8 mouse cellular contexts compared by ENCODE assay signal in the genomic region with DNA sequence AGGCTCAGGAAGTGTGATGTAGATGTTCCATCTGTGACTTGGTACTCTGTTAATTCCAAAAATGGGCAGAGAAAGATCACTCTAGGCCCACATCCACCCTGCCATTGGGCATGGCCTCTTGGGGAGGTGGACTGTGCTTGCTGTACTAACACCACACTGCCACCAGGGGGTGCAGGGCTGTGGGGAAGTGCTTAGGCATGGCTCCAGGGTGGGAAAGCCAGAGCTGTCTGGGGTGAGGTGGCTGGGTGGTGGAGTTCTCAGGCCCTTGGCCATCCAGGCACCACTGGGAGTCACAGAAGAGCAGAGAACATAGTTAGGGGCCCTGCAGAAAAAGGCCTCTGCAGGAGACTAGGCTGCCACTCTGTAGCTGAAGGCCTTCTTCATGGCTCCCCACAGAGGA.
DNase-seq lines count a peak whose midpoint lies in the region; ATAC-seq and TF ChIP-seq lines count a peak whose summit lies in the region.

No protein-coding gene starts in this region.

- no peak overlapping the region for H3K4me2 ChIP-seq in forebrain, postnatal 0 days (ENCODE audit: low read depth)
- no peak overlapping the region for H3K4me2 ChIP-seq in forebrain, embryonic 14.5 days (ENCODE audit: low read length)
- H3K4me2 ChIP-seq in embryonic facial prominence, embryonic 15.5 days (replicated peaks): no peak overlapping the region

- no peak for ATAC-seq in forebrain, postnatal 0 days
- ATAC-seq in forebrain, embryonic 14.5 days: no peak
- peak; percentile 34; the same call in 1 of the 2 replicates for ATAC-seq in embryonic facial prominence, embryonic 15.5 days (ENCODE audit: insufficient number of reproducible peaks, low FRiP score, low TSS enrichment, low read depth)
- ATAC-seq in megakaryocyte, adult 5-6 weeks (ENCODE audit: poor library complexity, severe bottlenecking): peak; percentile 89

- H3K9ac ChIP-seq in forebrain, postnatal 0 days: no peak overlapping the region
- no peak overlapping the region for H3K9ac ChIP-seq in forebrain, embryonic 14.5 days (ENCODE audit: low read length)
- H3K9ac ChIP-seq in embryonic facial prominence, embryonic 15.5 days: no peak overlapping the region

- no peak for DNase-seq in forebrain, postnatal 0 days
- no peak for DNase-seq in forebrain, embryonic 14.5 days (ENCODE audit: low spot score)
- DNase-seq in spleen, adult 18-20 months: peak; percentile 34 to 68
- no peak for DNase-seq in spleen, adult 12 weeks (ENCODE audit: low spot score)
- DNase-seq in urinary bladder, postnatal 36 days (ENCODE audit: low spot score in 2 of 2): peak; percentile 4 to 5
- DNase-seq in adipocyte (ENCODE audit: low spot score): no peak

- H3K9me3 ChIP-seq in forebrain, postnatal 0 days (ENCODE audit: low read length): no peaks in the 10 kb centered on the region
- no peaks in the 10 kb centered on the region for H3K9me3 ChIP-seq in forebrain, embryonic 14.5 days (replicated peaks; ENCODE audit: control insufficient read depth, low read length)
- H3K9me3 ChIP-seq in embryonic facial prominence, embryonic 15.5 days (replicated peaks): no peaks in the 10 kb centered on the region

- H3K4me3 ChIP-seq in forebrain, postnatal 0 days (ENCODE audit: low read depth, low read length): no peak overlapping the region
- H3K4me3 ChIP-seq in forebrain, embryonic 14.5 days (ENCODE audit: low read depth, low read length): no peak overlapping the region
- no peak overlapping the region for H3K4me3 ChIP-seq in embryonic facial prominence, embryonic 15.5 days (replicated peaks)

- H3K27ac ChIP-seq in forebrain, postnatal 0 days (ENCODE audit: low read depth, low read length): no peak overlapping the region
- no peak overlapping the region for H3K27ac ChIP-seq in forebrain, embryonic 14.5 days (ENCODE audit: low read depth, low read length)
- H3K27ac ChIP-seq in embryonic facial prominence, embryonic 15.5 days (replicated peaks): no peak overlapping the region

- TF ChIP-seq CTCF in forebrain, postnatal 0 days (IDR thresholded peaks at IDR 0.05; ENCODE audit: low read depth): peak; percentile 43; the same call in 1 of the 2 replicates

- H3K27me3 ChIP-seq in forebrain, postnatal 0 days (ENCODE audit: insufficient read depth, low read length): no peaks in the 10 kb centered on the region
- no peaks in the 10 kb centered on the region for H3K27me3 ChIP-seq in forebrain, embryonic 14.5 days (replicated peaks; ENCODE audit: control insufficient read depth, insufficient read depth, low read length)
- no peaks in the 10 kb centered on the region for H3K27me3 ChIP-seq in embryonic facial prominence, embryonic 15.5 days

- H3K4me1 ChIP-seq in forebrain, postnatal 0 days (ENCODE audit: insufficient read depth): no peaks in the 10 kb centered on the region
- no peaks in the 10 kb centered on the region for H3K4me1 ChIP-seq in forebrain, embryonic 14.5 days (ENCODE audit: control insufficient read depth, insufficient read depth, low read length)
- H3K4me1 ChIP-seq in embryonic facial prominence, embryonic 15.5 days: no peaks in the 10 kb centered on the region

- H3K36me3 ChIP-seq in forebrain, postnatal 0 days (ENCODE audit: insufficient read depth): peaks cover 5% of the 10 kb centered on the region; the same call in 1 of the 2 replicates
- 0 out of 2 replicates have a peak, but pooled peaks cover 3% of the 10 kb centered on the region for H3K36me3 ChIP-seq in forebrain, embryonic 14.5 days (ENCODE audit: control insufficient read depth, insufficient read depth, low read length)
- no peaks in the 10 kb centered on the region for H3K36me3 ChIP-seq in embryonic facial prominence, embryonic 15.5 days

Comparison
In these comparisons a context has a peak if more than half of its experiments do, and no peak if none do; other contexts are left out.
1. DNase-seq: peak in spleen, adult 18-20 months (2 of 2) and urinary bladder, postnatal 36 days (2 of 2); none in forebrain, postnatal 0 days (single experiment), forebrain, embryonic 14.5 days (single experiment), spleen, adult 12 weeks (single experiment) and adipocyte (single experiment).
2. ATAC-seq: peak in embryonic facial prominence, embryonic 15.5 days (single experiment) and megakaryocyte, adult 5-6 weeks (single experiment); none in forebrain, postnatal 0 days (single experiment) and forebrain, embryonic 14.5 days (single experiment).